Mouse (Mus musculus) thymus, postnatal 14 days (tissue): ENCODE data around the gene Trp53inp2.
A peak's percentile ranks its signal among the peaks of the same experiment; 100 is the strongest.

Experiments
- DNase-seq: peaks from one replicate; pipeline ENCODE4 v3.0.0; 2021

The Trp53inp2 gene

DNA sequence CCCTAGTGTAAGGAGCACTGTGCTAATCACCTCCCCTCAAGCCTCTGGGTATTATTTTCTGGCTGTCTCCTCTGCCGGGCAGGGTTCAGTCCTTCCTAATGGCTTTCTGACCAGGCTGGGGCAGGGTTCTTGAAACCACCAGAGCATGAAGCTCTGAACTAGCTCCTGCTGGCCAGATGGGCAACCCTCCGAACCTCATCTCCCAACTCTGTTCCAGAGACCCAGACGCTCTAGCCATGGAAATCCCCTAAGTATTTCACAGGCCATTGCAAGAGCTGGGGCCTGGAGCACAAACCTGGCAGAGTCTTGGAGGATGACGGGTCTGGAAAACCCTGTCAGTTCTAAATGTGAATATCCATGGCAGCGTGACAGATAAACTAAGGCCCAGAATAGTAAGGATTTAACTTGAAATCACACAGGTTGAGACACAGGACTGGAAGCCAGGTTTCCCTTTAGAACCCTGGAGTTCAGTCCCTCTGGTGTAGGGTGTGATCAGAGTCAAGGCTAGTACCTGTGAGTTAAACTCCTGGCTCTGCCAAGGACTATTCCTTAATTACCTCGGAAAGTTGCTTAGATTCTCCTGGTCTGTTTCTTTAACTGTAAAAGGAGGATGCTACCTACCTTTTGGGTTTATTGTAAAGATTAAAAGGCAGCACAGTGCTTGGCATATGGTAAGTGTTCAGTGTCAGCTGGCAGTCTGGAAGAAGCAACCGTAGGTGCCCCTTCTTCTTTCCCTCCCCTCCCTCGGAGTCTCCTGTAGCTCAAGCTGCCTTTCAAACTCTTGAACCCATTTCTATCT lies at the start of gene Trp53inp2:
TSS of gene Trp53inp2 (plus strand) at position 799 of the 799 bp plus-strand sequence.
- no peak for DNase-seq

DNA sequence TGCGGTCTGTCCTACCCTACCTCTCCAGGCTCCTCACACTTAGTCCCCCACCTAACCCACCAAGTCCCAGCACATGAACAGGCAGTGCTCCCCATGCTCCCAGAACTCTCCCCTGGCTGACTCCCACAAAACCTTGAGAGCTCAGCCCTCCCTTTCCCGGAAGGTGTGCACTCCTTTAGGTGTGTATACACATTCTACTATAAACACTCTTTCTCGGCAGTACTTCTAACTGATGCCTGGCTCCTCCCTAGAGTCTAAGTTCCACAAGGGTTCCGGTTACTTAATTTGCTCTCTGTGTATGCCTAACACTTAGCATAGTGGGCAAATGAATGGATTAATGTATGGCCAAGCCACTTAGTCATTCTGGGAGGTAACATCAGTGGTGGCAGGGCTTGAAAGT lies 49.5 kb upstream of the Trp53inp2 start:
- DNase-seq, result no peak

DNA sequence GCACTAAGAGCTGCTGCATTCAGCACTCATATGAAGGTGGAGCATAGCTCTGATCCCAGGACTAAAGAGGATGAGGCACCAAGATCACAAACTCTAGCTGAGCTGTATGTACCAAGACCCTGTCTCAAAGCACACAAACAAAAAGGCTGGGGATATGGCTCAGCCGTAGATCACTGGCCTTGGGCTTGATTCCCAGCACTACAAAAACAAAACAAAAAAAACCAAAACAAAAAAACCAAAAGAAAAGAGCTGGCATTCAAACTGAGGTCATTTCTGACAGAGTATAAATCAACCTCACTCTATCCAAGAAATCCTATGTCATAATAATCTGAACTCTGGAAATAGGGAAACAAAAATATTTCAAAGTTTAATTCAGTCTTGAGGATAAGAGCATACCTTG lies 47.4 kb upstream of the Trp53inp2 start:
- DNase-seq, result no peak

DNA sequence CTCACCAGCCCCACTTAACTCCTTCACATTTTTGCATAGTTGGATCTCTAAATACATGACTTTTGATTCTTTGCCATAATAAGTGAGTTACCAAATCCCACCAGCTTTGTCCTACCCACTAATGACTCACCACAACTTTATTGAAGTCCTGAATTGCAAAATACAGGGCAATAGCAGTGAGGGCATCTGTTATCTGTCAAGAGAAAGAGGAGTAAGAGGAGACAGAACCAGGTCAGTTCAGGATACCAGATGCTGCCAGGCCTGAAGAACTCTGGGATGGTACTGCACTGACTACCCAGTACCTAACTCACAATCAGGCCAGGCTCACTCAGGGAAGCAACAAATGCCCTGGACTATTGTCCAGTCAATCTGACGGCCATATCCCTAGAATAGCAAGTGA lies 45.6 kb upstream of the Trp53inp2 start:
- DNase-seq, result no peak

- DNase-seq, result no peak
Measured at GRCm38 (mm10) chr2:155336254-155336653, 44.6 kb upstream of the Trp53inp2 start.

- no peak for DNase-seq
Measured at GRCm38 (mm10) chr2:155340166-155340565, 40.7 kb upstream of the Trp53inp2 start.

DNA sequence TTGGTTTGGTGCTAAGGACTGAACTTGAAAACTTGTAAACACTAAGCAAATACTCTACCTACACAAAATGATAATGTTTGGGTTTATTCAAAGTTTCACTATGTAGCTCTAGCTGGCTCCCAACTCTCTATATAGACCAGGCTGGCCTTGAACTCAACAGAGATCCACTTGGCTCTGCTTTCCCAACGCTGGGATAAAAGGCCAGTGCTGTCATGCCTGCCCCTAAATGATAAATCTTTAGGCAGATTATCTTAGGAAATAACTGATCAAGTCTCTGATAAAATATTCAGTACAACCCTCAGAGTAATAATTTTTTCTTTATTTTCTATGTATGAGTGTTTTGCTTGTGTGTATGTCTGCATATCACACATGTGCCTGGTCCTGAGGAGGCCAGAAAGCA lies 34.2 kb upstream of the Trp53inp2 start:
- no peak for DNase-seq

DNA sequence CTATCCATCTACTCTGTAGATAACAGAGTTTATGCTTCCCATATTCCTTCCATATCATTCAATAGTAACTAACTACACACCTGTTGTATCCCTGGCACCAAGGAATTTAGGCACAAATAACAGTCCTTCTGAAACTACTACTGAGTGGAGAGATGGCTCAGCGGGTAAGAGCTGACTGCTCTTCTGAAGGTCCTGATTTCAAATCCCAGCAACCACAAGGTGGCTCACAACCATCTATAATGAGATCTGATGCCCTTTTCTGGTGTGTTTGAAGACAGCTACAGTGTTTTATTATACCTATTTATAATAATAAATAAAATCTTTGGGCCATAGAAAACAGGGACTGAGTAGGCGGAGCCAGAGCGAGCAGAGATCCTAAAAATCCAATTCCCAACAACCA lies 26.5 kb upstream of the Trp53inp2 start:
- no peak for DNase-seq

GRCm38 (mm10) chr2:155356971-155357591 lies 23.8 kb upstream of the Trp53inp2 start, which contains the start of gene Pigu:
TSS of gene Pigu (minus strand) at chr2:155357430.
- peak; percentile 93 for DNase-seq

DNA sequence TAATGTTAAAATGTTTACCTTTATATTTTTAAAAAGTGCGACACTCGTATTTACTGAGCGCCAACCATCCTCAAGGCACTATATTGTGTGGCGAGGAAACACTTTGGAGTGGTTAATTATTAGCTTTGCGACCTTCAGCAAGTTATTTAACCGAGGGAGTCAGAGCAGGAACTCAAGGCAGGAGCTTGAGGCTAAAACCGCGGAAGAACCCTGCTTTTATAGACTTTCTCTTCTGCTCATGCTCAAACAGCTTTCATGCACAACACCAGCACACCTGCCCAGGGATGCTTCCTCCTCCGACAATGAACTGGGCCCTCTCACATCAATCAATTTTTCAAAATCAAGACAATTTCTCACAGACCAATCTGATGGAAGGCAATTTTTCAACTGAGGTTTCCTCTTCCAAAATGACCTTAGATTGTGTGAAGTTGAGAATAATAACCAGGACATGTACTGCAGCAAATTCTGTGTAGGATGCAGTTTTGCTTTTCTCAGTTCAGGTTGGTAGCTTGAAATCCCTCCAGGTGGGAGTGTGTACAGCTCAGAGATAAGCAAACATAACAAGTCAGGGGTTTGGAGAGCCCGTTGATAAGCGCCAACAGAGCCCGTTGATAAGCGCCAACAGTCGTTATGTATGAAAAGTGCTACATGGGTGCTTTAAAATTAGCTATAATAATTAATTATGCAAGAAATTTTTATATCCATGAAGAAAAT lies 23.0 kb upstream of the Trp53inp2 start:
- DNase-seq, result peak; percentile 18

GRCm38 (mm10) chr2:155367635-155368284 lies 13.1 kb upstream of the Trp53inp2 start:
- no peak for DNase-seq

GRCm38 (mm10) chr2:155369333-155369883 lies 11.5 kb upstream of the Trp53inp2 start:
- DNase-seq, result no peak

DNA sequence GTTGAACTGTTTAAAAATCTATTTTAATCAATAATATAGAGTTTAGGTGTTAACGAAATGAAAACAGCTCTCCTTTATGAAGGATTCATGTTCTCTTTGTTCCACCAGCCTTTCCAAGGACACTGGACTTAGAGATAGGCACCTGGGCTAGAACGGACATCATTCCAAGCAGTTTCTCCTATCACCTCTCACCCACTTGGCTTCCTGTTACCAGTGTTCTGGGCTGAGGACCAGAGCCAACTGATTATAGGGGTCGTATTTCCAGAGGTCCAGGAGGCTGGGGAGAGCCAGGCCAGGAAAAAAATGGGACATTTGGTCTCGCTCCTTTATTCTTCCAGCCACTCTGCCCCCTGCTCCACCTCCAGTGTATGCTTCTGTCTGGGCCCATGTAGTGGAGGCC lies 8.4 kb upstream of the Trp53inp2 start:
- DNase-seq, result no peak

DNA sequence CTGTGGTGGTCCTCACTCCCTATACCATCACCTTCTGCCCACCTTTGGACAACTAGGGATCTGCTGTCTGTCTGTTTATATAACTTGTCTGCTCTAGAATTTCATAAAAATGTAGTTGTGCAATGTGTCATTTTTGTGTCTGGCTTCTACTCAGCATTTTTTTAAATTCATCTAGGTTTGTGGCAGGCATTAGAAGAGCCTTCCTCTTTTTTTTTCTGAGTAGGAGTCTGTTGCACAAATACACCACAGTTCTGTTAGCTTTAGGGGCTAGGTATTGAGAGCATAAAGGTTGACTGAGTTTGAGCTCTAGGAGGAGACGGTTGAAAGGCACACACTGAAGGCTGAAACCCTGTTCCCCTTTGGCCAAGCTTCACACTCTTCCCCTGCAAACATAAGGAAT lies 7.6 kb upstream of the Trp53inp2 start:
- no peak for DNase-seq

DNA sequence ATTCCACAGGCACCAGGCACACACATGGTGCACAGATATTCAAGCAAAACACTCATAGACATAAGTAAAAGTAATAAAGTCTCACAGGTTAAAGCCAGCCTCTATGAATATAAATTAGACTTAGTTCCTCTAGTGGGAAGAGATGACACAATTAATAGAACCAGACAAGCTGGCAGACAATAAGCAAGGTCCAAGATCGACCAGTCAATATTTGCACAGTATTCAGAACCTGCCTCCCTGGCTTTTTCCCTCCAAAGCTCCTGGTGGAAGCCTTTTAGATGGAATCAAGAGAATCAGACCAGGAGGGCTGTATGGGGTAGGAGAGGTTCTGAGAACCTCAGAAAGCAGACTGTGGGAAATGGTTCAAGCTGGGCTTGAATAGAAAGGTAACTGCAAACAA lies 7.0 kb upstream of the Trp53inp2 start:
- DNase-seq, result no peak

GRCm38 (mm10) chr2:155374521-155374920 lies 6.3 kb upstream of the Trp53inp2 start:
- no peak for DNase-seq

GRCm38 (mm10) chr2:155376191-155376590 lies 4.7 kb upstream of the Trp53inp2 start:
- no peak for DNase-seq

DNA sequence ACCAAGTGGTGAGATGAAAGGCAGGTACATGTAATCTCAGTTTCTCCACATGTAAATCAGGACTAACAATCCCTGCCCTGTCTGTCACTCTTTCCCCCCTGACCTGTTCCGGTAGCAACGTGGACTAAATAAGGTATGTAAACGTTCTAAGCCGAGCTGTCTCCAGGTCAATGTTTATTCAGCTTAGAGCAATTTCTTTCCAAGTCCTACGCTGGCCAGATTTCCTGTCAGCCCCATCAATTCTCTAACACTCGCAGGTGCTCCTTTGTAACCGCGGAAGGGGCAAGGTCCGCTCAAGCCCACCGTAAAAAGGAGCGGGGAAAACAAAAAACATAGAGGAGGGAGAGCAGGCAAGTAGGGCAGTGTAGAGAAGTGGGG lies 190 bp downstream of the Trp53inp2 start:
- peak; percentile 15 for DNase-seq

DNA sequence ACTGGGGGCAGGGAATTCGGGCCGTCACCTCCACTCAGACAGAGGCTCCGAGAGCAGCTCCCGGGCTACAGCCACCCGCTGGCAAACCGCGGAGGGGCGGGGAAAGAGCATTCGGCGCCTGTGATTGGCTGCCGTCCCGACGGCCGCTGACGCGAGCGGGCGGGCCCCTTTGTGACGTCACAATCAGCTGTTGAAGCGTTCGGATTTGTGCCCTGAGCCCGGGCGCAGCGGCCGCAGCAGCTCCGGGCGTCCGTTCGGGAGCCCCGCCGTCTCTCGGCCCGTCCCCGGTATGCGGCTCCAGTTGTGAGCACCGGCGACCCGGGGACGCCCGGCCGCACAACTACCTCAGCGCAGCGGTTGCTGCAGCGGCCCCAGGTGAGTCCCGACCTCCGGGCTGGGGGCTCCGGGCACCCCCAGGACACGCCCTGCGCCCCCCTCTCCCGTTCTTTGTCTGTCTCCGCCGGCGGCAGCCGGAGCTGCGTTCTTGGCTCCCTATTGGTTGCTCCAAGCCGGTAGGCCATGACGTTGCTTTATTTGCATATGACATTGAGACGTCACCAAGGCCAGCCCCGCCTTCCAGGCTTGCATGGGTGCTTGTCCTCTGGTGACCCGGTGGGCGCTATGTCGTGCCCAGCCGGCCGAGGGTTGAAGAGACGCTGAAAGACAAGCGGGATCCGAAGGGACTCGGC lies 928 bp downstream of the Trp53inp2 start:
- peak; percentile 99 for DNase-seq

GRCm38 (mm10) chr2:155382332-155382700 lies 1.5 kb downstream of the Trp53inp2 start:
- DNase-seq, result no peak

DNA sequence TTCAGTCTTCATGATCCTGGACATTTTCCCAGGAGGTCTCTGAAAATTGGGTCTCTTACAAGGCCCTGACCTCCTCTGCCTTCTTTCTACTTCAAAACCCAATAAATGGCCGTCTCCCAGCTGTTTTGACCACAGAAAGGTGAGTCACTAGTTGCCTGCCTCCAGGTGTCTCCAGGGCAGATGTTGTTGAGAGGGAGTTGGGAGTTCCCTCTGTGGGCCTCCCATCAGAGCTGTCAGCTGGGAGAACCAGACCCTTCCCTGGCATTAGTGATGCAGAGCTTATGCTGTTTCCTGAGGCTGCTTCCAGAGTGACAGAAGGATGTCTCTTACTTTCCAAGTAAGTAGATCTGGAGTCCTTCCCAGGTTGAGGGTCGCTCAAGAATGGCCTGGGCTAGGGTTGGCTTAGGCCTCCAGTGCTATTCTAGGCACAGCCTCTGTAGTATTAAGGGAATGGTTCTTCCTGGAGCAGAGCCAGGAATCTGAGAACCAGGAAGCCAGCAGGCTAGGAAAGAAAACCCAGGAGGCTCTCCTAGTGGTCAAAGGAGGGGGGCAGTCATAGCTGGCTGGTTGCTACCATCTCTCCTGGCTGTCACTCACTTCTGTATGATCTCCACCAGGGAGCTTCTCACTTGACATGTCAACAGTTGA lies 2.1 kb downstream of the Trp53inp2 start:
- no peak for DNase-seq

- DNase-seq, result peak; percentile 84
Measured at GRCm38 (mm10) chr2:155385090-155385489, 4.2 kb downstream of the Trp53inp2 start.
